Mouse (Mus musculus) lung, adult 2 months (tissue): ENCODE data around the gene Arhgdia. TPM values are rescaled to one million over a fixed set of nuclear protein-coding genes. Genes with fewer than 3 reads are reported as not detected.
"Not testable (repeated sequence)": the region's sequence is repeated elsewhere in the genome, so short reads cannot be mapped to it uniquely, and the experiment has no call there.

Experiments
- DNase-seq: peaks from one replicate; pipeline ENCODE4 v3.0.0; 2022
- H3K4me1 ChIP-seq: fragments of 200-500 bp; 2 replicates; pipeline ENCODE4 v1.6.1; 2011; ENCODE audit warnings: low read length; ENCODE audit not compliant: control insufficient read depth, insufficient read depth
- H3K4me3 ChIP-seq: fragments of 200-500 bp; replicated peaks from 2 replicates; pipeline ENCODE3; 2011; ENCODE audit warnings: low read depth, mild to moderate bottlenecking, control low read depth, low read length; ENCODE audit errors: extremely low read depth
- CTCF ChIP-seq: fragments of 200-500 bp; IDR thresholded peaks from 2 replicates; pipeline ENCODE4 v1.5.1; 2011; ENCODE audit warnings: mild to moderate bottlenecking, low read length, control low read depth; ENCODE audit not compliant: insufficient read depth
- POLR2A ChIP-seq: fragments of 200-500 bp; IDR thresholded peaks from 2 replicates; pipeline ENCODE4 v1.6.1; 2011; ENCODE audit warnings: low read depth, mild to moderate bottlenecking, control low read depth, low read length, borderline replicate concordance; ENCODE audit errors: extremely low read depth
- WGBS: fragments of 180-500 bp; shearing (Covaris S2); methylation state at CpG from one replicate; pipeline ENCODE4 v1.1.7; 2018; 5-methylcytosine and 5-hydroxymethylcytosine counted together
- polyA plus RNA-seq: library from polyadenylated mRNA; depleted of rRNA; stranded (reverse); fragments of >200 nt; gene quantifications from 2 replicates; pipeline ENCODE4 v1.2.3, GENCODE M21; 2012

Arhgdia gene
- polyA plus RNA-seq, 1 experiment, result 890 TPM

DNA sequence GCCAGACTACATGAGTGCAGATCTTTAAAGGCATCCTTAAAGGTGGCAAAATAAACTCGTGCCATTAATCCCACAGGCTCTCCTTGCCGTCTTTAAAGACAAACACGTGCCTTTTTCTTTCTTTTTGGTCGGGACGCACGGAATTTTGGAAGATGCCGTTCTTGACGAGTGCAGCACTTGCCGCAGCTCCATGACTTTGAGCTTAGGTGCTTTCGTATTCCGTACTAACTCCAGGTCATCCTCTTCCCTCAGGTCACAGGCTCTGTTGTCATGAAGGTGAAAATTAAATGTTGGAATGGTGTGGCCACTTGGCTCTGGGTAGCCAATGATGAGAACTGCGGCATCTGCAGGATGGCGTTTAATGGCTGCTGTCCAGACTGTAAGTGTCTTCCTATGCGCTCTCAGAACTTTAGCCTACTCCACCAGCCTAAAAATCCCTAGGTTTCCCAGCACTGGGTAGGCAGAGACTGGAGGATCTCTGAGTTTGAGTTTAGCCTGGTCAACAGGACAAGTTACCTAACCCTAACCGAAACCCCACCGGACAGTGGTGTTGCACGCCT is 17.6 kb upstream of the Arhgdia start:
- 41% methylated on average over 17 of the region's 17 CpGs for WGBS
- TF ChIP-seq POLR2A (no peak), CTCF (no peak)
- Histone ChIP-seq H3K4me1 (peaks cover 12% of the 10 kb centered on the region), H3K4me3 (peak overlapping the region; percentile 55)
- DNase-seq, result no peak

- DNase-seq, result peak; percentile 93
- H3K4me1 ChIP-seq, result peaks cover 12% of the 10 kb centered on the region
- WGBS, result under 1% methylated on average over 88 of the region's 88 CpGs
- H3K4me3 ChIP-seq, result peak within 1 kb of the TSS; percentile 61
- TF ChIP-seq CTCF, result no peak
- peak; percentile 71; the same call in 1 of the 2 replicates for TF ChIP-seq POLR2A
Measured at GRCm38 (mm10) chr11:120598283-120598989, 17.0 kb upstream of the Arhgdia start, which contains the start of the genes Alyref and Anapc11. Alyref (minus strand) TSS chr11:120598365. Anapc11 (plus strand) TSS chr11:120598421.

- H3K4me3 ChIP-seq, result peak overlapping the region; percentile 61
- WGBS, result 4% methylated on average over 98 of the region's 99 CpGs
- no peak for DNase-seq
- TF ChIP-seq CTCF (no peak), POLR2A (no peak)
- H3K4me1 ChIP-seq, result peaks cover 12% of the 10 kb centered on the region
Measured at GRCm38 (mm10) chr11:120597240-120598235, 16.1 kb upstream of the Arhgdia start.

GRCm38 (mm10) chr11:120588531-120588930 is 7.1 kb upstream of the Arhgdia start:
- TF ChIP-seq CTCF, result no peak
- no peak for TF ChIP-seq POLR2A
- WGBS, result 75% methylated on average over 6 of the region's 6 CpGs
- Histone ChIP-seq H3K4me3 (no peak overlapping the region), H3K4me1 (no peaks in the 10 kb centered on the region)
- no peak for DNase-seq

DNA sequence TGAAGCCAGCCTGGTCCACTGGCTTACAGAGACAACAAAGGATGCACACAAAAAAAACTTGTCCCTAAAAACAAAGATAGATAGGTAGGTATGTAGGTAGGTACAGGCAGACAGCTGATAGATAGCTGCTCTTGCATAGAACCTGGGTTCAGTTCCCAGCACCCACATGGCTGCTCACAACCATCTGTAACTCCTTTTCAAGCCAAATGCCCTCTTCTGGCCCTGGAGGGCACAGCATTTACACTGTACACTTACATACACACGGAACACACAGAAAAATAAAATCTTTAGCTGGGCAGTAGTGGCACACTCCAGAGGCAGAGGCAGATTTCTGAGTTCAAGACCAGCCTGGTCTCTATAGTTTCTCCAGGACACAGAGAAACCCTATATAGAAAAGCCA is 2.5 kb upstream of the Arhgdia start:
- 100% methylated on average over 1 of the region's 1 CpGs for WGBS
- H3K4me1 ChIP-seq, result peaks cover 15% of the 10 kb centered on the region
- H3K4me3 ChIP-seq, result no peak overlapping the region
- DNase-seq, result no peak
- TF ChIP-seq CTCF, result no peak
- no peak for TF ChIP-seq POLR2A

- 92% methylated on average over 2 of the region's 2 CpGs for WGBS
- not testable (repeated sequence) for H3K4me3 ChIP-seq, DNase-seq
- H3K4me1 ChIP-seq, result peaks cover 17% of the 10 kb centered on the region
Measured at GRCm38 (mm10) chr11:120582982-120583293, 1.5 kb upstream of the Arhgdia start.

DNA sequence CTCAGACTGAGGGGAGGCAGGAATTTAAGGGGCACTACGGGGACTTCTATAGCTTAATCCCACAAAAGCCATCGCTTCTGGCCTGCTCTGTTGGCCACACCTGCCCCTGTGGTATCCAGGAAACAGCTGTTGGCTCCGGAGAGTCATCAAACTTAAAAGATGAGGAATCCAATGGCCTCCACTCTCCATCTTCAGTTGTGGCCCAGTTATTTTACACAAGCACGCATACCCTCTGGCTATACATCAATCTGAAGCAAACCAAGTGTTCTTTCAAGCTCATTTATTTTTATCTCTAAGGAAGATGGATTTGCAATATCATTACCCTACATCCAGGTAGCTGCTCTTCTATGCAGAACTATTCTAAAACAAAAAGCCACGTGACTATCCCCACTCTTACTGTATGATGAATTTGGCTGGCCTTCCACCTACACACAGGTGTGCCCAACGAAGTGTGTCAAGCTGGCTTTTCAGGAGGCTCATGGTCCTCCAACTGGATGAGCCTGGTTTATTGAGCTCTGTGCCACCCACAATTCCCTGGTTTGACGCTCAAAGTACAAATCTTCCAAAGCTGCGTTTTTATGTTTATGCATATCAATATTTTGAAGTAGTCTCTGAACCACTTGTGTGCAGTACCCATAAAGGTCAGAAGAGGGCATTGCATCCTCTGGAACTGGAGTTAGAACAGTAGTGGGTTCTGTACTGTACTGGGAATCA is 1.0 kb upstream of the Arhgdia start:
- TF ChIP-seq POLR2A (no peak), CTCF (peak; percentile 27; the same call in 1 of the 2 replicates)
- 50% methylated on average over 8 of the region's 8 CpGs for WGBS
- peak; percentile 32 for DNase-seq

DNA sequence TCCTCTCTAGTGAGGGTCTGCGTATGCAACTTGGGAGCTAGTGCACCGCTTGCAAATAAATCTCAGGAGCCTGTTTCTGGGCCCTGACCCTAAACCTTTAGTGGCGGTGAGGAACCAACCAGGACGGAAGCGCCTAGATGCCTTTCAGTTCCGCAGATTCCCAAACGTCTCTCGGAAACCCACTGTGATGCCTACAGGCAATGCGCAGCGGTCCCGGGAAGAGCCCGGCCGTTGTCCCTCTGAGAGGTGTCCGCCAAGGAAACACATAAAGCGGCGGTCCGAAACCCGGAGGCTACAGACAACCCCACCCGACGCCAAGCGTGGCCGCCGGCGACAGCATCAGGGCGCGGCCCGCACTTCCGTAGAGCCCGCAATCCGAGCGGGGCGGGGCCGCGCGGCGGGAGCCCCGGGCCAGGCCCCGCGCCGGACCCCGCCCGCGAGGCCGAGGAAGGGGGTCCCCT is 523 bp downstream of the Arhgdia start:
- no peak for TF ChIP-seq POLR2A
- no peak for TF ChIP-seq CTCF
- peaks cover 17% of the 10 kb centered on the region for H3K4me1 ChIP-seq
- peak; percentile 58 for DNase-seq
- H3K4me3 ChIP-seq, result peak overlapping the region; percentile 97
- WGBS, result under 1% methylated on average over 35 of the region's 44 CpGs

More for the DNA sequence above, 1.0 kb upstream of the Arhgdia start:
- H3K4me3 ChIP-seq, result peak overlapping the region; percentile 97
- peaks cover 17% of the 10 kb centered on the region for H3K4me1 ChIP-seq

GRCm38 (mm10) chr11:120580190-120580589 is 1.2 kb downstream of the Arhgdia start:
- Histone ChIP-seq H3K4me3 (peak overlapping the region; percentile 97), H3K4me1 (peaks cover 17% of the 10 kb centered on the region)
- TF ChIP-seq CTCF, result no peak
- no peak for TF ChIP-seq POLR2A
- peak; percentile 45 for DNase-seq
- WGBS, result 32% methylated on average over 7 of the region's 7 CpGs
